ENCODE assay signal across 16 mouse cellular contexts in the genomic region with DNA sequence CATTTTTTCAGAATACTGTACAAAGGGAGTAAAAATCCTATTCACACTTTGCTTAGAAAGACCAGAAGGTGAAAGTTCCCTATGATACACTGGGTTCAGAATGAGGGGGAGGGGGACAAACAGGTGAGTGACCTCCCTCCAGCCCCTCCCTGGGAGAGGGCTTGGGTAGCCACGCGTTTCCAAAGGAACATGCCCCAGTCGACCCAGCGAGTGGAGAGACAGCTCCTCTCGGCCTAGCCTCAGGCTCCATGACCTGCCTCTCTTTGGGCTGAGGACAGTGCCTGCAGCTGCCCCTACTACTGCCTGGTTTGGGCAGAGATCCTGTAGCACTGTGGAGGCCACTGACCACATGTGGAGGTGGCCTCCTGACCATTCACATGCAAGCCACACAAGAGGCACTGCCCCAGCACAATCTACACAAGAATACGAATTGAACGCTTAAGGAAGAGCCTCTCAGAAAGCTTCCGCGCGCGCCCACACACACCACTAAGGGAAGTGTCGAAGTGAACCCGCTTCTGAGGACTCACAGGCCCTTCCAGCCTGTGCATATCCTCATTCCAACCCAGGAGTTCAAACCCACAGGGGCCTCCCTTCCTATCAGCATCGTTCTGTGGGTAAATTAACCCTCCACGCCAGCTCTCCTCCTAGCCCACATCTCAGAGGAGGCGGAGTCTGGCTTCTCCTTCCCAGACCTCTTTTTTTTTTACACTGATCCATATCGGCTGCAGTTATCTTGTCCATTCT. TPM values are rescaled to one million over a fixed set of nuclear protein-coding genes. Genes with fewer than 3 reads are reported as not detected.
A peak's percentile ranks its signal among the peaks of the same experiment; 100 is the strongest.
DNase-seq lines count a peak whose midpoint lies in the region; ATAC-seq and TF ChIP-seq lines count a peak whose summit lies in the region.
"Had no signal": no experiment of that assay in that cellular context is flagged by ENCODE, and none has a peak within 500 bp of the region (broad histone marks: within the 10 kb centered on the region; RNA-seq: fewer than 3 reads in every experiment).

No protein-coding gene starts in this region.

- no peaks in the 10 kb centered on the region for H3K27me3 ChIP-seq in spleen, adult 2 months (ENCODE audit: control insufficient read depth, insufficient read depth, low read length)
- no peaks in the 10 kb centered on the region for H3K27me3 ChIP-seq in intestine, embryonic 15.5 days (replicated peaks)
- H3K27me3 ChIP-seq: hindbrain, embryonic 15.5 days; neural tube, embryonic 15.5 days had no signal

- DNase-seq in spleen, adult 2 months (ENCODE audit: low read depth in 1 of 2, low spot score in 2 of 2): no peak
- no peak for DNase-seq in spleen, adult 18-20 months
- no peak for DNase-seq in layer of hippocampus, adult 9-11 months
- no peak for DNase-seq in layer of hippocampus, adult 11-12 months (ENCODE audit: low spot score)
- DNase-seq: adrenal gland, adult 8-10 months; cerebellum, postnatal 10 days; gastrocnemius, postnatal 36 days; thymus, postnatal 14 days had no signal

- no peaks in the 10 kb centered on the region for H3K9me3 ChIP-seq in intestine, embryonic 15.5 days
- H3K9me3 ChIP-seq: hindbrain, embryonic 15.5 days; neural tube, embryonic 15.5 days had no signal

- no peak for ATAC-seq in intestine, embryonic 15.5 days
- peak; percentile 34 for ATAC-seq in megakaryocyte-erythroid progenitor cell, adult 5-6 weeks (replicated peaks; ENCODE audit: low FRiP score, low TSS enrichment, poor library complexity, severe bottlenecking)
- ATAC-seq: midbrain, embryonic 16.5 days had no signal

- no peak for TF ChIP-seq CTCF in spleen, adult 2 months (IDR thresholded peaks at IDR 0.05; ENCODE audit: extremely low read depth, insufficient read depth, insufficient read length, insufficient replicate concordance)
- TF ChIP-seq CTCF in bone marrow, adult 2 months (IDR thresholded peaks at IDR 0.05; ENCODE audit: control insufficient read depth, insufficient read depth, low read length): no peak

- peaks cover 14% of the 10 kb centered on the region for H3K36me3 ChIP-seq in spleen, adult 2 months (ENCODE audit: control insufficient read depth, insufficient read depth, low read length)
- peaks cover 18% of the 10 kb centered on the region for H3K36me3 ChIP-seq in intestine, embryonic 15.5 days

- H3K4me2 ChIP-seq in intestine, embryonic 15.5 days (replicated peaks): no peak overlapping the region
- H3K4me2 ChIP-seq: hindbrain, embryonic 15.5 days; neural tube, embryonic 15.5 days had no signal

- TF ChIP-seq POLR2A in spleen, adult 2 months (IDR thresholded peaks at IDR 0.05; ENCODE audit: low read depth, low read length): no peak
- no peak for TF ChIP-seq POLR2A in bone marrow, adult 2 months (IDR thresholded peaks at IDR 0.05; ENCODE audit: borderline replicate concordance, control insufficient read depth, low read depth, low read length)

- no peak overlapping the region for H3K4me3 ChIP-seq in spleen, adult 2 months (ENCODE audit: extremely low read depth, insufficient read depth, insufficient read length)
- peak overlapping the region; percentile 54 for H3K4me3 ChIP-seq in bone marrow, adult 2 months (replicated peaks; ENCODE audit: control insufficient read depth, low read depth, low read length)
- no peak overlapping the region for H3K4me3 ChIP-seq in intestine, embryonic 15.5 days (replicated peaks)
- H3K4me3 ChIP-seq: hindbrain, embryonic 15.5 days; neural tube, embryonic 15.5 days had no signal

- WGBS in spleen, adult 2 months: 64% methylated on average over 17 of the region's 17 CpGs
- WGBS in bone marrow, adult 2 months: 27% methylated on average over 17 of the region's 17 CpGs
- WGBS in intestine, embryonic 15.5 days: 71% methylated on average over 17 of the region's 17 CpGs

- no peaks in the 10 kb centered on the region; the same call in 1 of the 2 replicates for H3K4me1 ChIP-seq in spleen, adult 2 months (ENCODE audit: control insufficient read depth, insufficient read depth, insufficient read length)
- peaks cover 2% of the 10 kb centered on the region; the same call in 1 of the 2 replicates for H3K4me1 ChIP-seq in bone marrow, adult 2 months (ENCODE audit: control insufficient read depth, insufficient read depth, low read length)
- peaks cover 43% of the 10 kb centered on the region for H3K4me1 ChIP-seq in intestine, embryonic 15.5 days (replicated peaks)

- H3K9ac ChIP-seq in intestine, embryonic 15.5 days: no peak overlapping the region
- H3K9ac ChIP-seq: hindbrain, embryonic 15.5 days; neural tube, embryonic 15.5 days had no signal

- peak overlapping the region; percentile 59; the same call in 1 of the 2 replicates for H3K27ac ChIP-seq in spleen, adult 2 months (ENCODE audit: insufficient read depth, low read length)
- H3K27ac ChIP-seq in bone marrow, adult 2 months (ENCODE audit: control insufficient read depth, insufficient read depth, low read depth, low read length, poor library complexity): peak overlapping the region; percentile 87
- peak overlapping the region; percentile 59; the same call in 1 of the 2 replicates for H3K27ac ChIP-seq in intestine, embryonic 15.5 days
- H3K27ac ChIP-seq: hindbrain, embryonic 15.5 days; neural tube, embryonic 15.5 days had no signal

RNA-seq across cellular contexts. Expression of a gene that starts 5.7 kb away (rescaled TPM):
- polyA plus RNA-seq in spleen, adult 2 months (2012; rRNA removed): 37.4 and 42.9 TPM in 2 replicates
- 41.1 and 41.2 TPM in 2 replicates for polyA plus RNA-seq in bone marrow, adult 2 months (2011; ENCODE audit: insufficient read depth, insufficient read length, low replicate concordance, missing spikeins)
- 50.5 and 55.2 TPM in 2 replicates for polyA plus RNA-seq in intestine, embryonic 15.5 days (2015; fragmentation: Nextera tagmentation; extraction: Ambion mirVana)
- 28.3 and 38.6 TPM in 2 replicates for total RNA-seq in megakaryocyte-erythroid progenitor cell, adult 5-6 weeks (2014; fragmentation: Nextera tagmentation)
- total RNA-seq in megakaryocyte-erythroid progenitor cell, adult 5-6 weeks (2017): 20.7 and 21.7 TPM in 2 replicates

RNA-seq across cellular contexts. Expression of a gene that starts 16.6 kb away (rescaled TPM):
- polyA plus RNA-seq in spleen, adult 2 months (2012; rRNA removed): not detected in 2 replicates
- not detected in 2 replicates for polyA plus RNA-seq in bone marrow, adult 2 months (2011; ENCODE audit: insufficient read depth, insufficient read length, low replicate concordance, missing spikeins)
- not detected in 2 replicates for polyA plus RNA-seq in intestine, embryonic 15.5 days (2015; fragmentation: Nextera tagmentation; extraction: Ambion mirVana)
- total RNA-seq in megakaryocyte-erythroid progenitor cell, adult 5-6 weeks (2014; fragmentation: Nextera tagmentation): not detected in 2 replicates
- not detected in 2 replicates for total RNA-seq in megakaryocyte-erythroid progenitor cell, adult 5-6 weeks (2017)
- total RNA-seq: adrenal gland, adult 8-10 months; gastrocnemius, postnatal 36 days; layer of hippocampus, postnatal 14 days had no signal
- polyA plus RNA-seq: hindbrain, embryonic 15.5 days; lung, embryonic 16.5 days; midbrain, embryonic 16.5 days; neural tube, embryonic 15.5 days had no signal

RNA-seq across cellular contexts. Expression of a gene that starts 30.6 kb away (rescaled TPM):
- 1.2 TPM in 2 replicates for polyA plus RNA-seq in spleen, adult 2 months (2012; rRNA removed)
- 2.2 and 6.5 TPM in 2 replicates for polyA plus RNA-seq in bone marrow, adult 2 months (2011; ENCODE audit: insufficient read depth, insufficient read length, low replicate concordance, missing spikeins)
- 0.53 and 0.60 TPM in 2 replicates for polyA plus RNA-seq in intestine, embryonic 15.5 days (2015; fragmentation: Nextera tagmentation; extraction: Ambion mirVana)
- 5.0 TPM in 1 of 2 replicates, not detected in the other for total RNA-seq in megakaryocyte-erythroid progenitor cell, adult 5-6 weeks (2014; fragmentation: Nextera tagmentation)
- 0.99 TPM in 1 of 2 replicates, not detected in the other for total RNA-seq in megakaryocyte-erythroid progenitor cell, adult 5-6 weeks (2017)
- total RNA-seq: gastrocnemius, postnatal 36 days had no signal
- polyA plus RNA-seq: lung, embryonic 16.5 days; neural tube, embryonic 15.5 days had no signal

RNA-seq across cellular contexts. Expression of a gene that starts 35.6 kb away (rescaled TPM):
- 104 and 113 TPM in 2 replicates for polyA plus RNA-seq in spleen, adult 2 months (2012; rRNA removed)
- 13.3 and 41.7 TPM in 2 replicates for polyA plus RNA-seq in bone marrow, adult 2 months (2011; ENCODE audit: insufficient read depth, insufficient read length, low replicate concordance, missing spikeins)
- 0.21 and 0.24 TPM in 2 replicates for polyA plus RNA-seq in intestine, embryonic 15.5 days (2015; fragmentation: Nextera tagmentation; extraction: Ambion mirVana)
- 3.1 and 12.1 TPM in 2 replicates for total RNA-seq in megakaryocyte-erythroid progenitor cell, adult 5-6 weeks (2014; fragmentation: Nextera tagmentation)
- total RNA-seq in megakaryocyte-erythroid progenitor cell, adult 5-6 weeks (2017): 0.46 and 1.9 TPM in 2 replicates
- polyA plus RNA-seq: hindbrain, embryonic 15.5 days; midbrain, embryonic 16.5 days had no signal

RNA-seq across cellular contexts. Expression of a gene that starts 44.0 kb away (rescaled TPM):
- not detected in 2 replicates for polyA plus RNA-seq in spleen, adult 2 months (2012; rRNA removed)
- polyA plus RNA-seq in bone marrow, adult 2 months (2011; ENCODE audit: insufficient read depth, insufficient read length, low replicate concordance, missing spikeins): 50.6 and 60.6 TPM in 2 replicates
- polyA plus RNA-seq in intestine, embryonic 15.5 days (2015; fragmentation: Nextera tagmentation; extraction: Ambion mirVana): 0.99 and 1.0 TPM in 2 replicates
- total RNA-seq in megakaryocyte-erythroid progenitor cell, adult 5-6 weeks (2014; fragmentation: Nextera tagmentation): 1.1 TPM in 1 of 2 replicates, not detected in the other
- 1.4 and 3.9 TPM in 2 replicates for total RNA-seq in megakaryocyte-erythroid progenitor cell, adult 5-6 weeks (2017)
